Mouse (Mus musculus) cerebellum, adult 2 months (tissue): Measurements from ENCODE around the gene Lpar5. TPM values are rescaled to one million over a fixed set of nuclear protein-coding genes. Genes with fewer than 3 reads are reported as not detected.
"Not testable (repeated sequence)": the region's sequence is repeated elsewhere in the genome, so short reads cannot be mapped to it uniquely, and the experiment has no call there.

ENCODE experiments used
- DNase-seq, 2 experiments: peaks; one replicate each; pipeline ENCODE4 v3.0.0; 2021
- H3K27ac ChIP-seq: fragments of 200-500 bp; 2 replicates; pipeline ENCODE4 v1.5.1; 2012; ENCODE audit warnings: low read length, control low read depth, inconsistent platforms; ENCODE audit not compliant: insufficient read depth
- H3K27me3 ChIP-seq: fragments of 200-500 bp; 2 replicates; pipeline ENCODE4 v1.6.1; 2012; ENCODE audit warnings: inconsistent platforms, mild to moderate bottlenecking, low read length, moderate library complexity; ENCODE audit not compliant: control insufficient read depth, insufficient read depth
- H3K4me1 ChIP-seq: fragments of 200-500 bp; 2 replicates; pipeline ENCODE4 v1.6.1; 2011; ENCODE audit warnings: low read length; ENCODE audit not compliant: control insufficient read depth, insufficient read depth
- H3K4me3 ChIP-seq: fragments of 200-500 bp; replicated peaks from 2 replicates; pipeline ENCODE3; 2011; ENCODE audit warnings: mild to moderate bottlenecking, low read depth, low read length, control low read depth; ENCODE audit not compliant: insufficient read depth
- CTCF ChIP-seq: fragments of 200-500 bp; IDR thresholded peaks from 2 replicates; pipeline ENCODE4 v1.5.1; 2011; ENCODE audit warnings: low read depth, mild to moderate bottlenecking, control low read depth, low read length, moderate library complexity, borderline replicate concordance; ENCODE audit not compliant: insufficient read depth
- POLR2A ChIP-seq: fragments of 200-500 bp; IDR thresholded peaks from 2 replicates; pipeline ENCODE4 v1.6.1; 2011; ENCODE audit warnings: low read length, control low read depth, borderline replicate concordance; ENCODE audit not compliant: insufficient read depth
- WGBS: fragments of 180-500 bp; shearing (Covaris S2); methylation state at CpG from one replicate; pipeline ENCODE4 v1.1.7; 2018; 5-methylcytosine and 5-hydroxymethylcytosine counted together
- polyA plus RNA-seq: library from polyadenylated mRNA; depleted of rRNA; stranded (reverse); fragments of >200 nt; gene quantifications from 2 replicates; pipeline ENCODE4 v1.2.3, GENCODE M21; 2012; rRNA removed

The Lpar5 gene
- 0.57 and 0.84 TPM in 2 replicates for polyA plus RNA-seq

DNA sequence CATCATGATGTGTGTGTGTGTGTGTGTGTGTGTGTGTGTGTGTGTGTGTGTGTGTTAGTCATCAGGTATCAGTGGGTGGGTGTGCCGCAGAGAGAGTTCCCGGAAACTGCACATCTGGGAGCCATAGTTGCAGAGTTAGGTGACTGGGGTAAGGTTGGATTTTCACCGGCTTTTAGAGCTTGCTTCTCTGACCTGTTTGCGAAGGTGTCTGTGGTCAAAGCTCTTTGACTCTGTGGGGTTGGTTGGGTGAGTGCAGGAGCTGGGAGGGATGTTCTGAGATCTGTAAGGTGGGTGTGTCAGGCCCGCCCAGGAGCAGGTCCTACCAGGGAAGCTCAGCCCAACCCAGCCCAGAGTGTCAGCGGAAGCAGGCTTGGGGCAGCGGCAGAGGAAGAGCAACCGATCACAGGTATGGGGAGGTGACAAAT is at the start of gene Lpar5:
Lpar5 (plus strand) TSS at position 350 of the 425 bp plus-strand sequence.
- TF ChIP-seq POLR2A, result no peak
- TF ChIP-seq CTCF, result no peak
- WGBS, result 84% methylated on average over 8 of the region's 8 CpGs
- Histone ChIP-seq H3K27ac (no peak within 1 kb of the TSS), H3K4me1 (peaks cover 13% of the 10 kb centered on the region; the same call in 1 of the 2 replicates), H3K4me3 (no peak within 1 kb of the TSS), H3K27me3 (no peaks in the 10 kb centered on the region)
- no peak for DNase-seq

DNA sequence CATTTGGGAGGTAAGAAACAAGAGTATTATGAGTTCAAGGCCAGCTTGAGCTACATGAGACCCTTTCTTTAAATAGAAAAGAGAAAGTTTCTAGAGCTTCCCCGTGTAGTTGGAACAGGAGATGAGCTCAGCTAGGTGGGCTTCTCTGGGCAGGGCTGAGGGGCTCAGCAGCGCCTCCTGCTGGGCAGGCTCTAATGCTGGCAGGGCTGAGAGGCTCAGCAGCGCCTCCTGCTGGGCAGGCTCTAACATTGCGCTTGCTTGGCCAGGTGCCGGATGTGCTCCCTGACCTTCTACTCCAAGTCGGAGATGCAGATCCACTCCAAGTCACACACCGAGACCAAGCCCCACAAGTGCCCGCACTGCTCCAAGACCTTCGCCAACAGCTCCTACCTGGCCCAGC is 37.2 kb upstream of the Lpar5 start:
- TF ChIP-seq CTCF, result peak; percentile 78
- not testable (repeated sequence) for H3K4me1 ChIP-seq, H3K27ac ChIP-seq, H3K27me3 ChIP-seq, H3K4me3 ChIP-seq
- DNase-seq, result peak in 1 of 2 experiments; percentile 40
- 11% methylated on average over 6 of the region's 9 CpGs for WGBS

DNA sequence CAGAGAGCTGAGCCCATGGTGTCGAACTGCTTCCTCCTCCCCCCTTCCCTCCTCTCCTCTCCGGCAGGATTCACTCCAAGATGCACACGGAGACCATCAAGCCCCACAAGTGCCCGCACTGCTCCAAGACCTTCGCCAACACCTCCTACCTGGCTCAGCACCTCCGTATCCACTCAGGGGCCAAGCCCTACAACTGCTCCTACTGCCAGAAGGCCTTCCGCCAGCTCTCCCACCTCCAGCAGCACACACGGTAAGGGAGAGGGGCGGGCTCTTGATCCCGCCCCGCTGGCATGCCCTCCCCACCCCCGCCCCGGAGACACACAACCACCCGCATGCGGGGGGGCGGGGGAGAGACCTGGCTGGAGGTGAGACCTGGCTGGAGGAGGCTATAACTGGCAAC is 36.1 kb upstream of the Lpar5 start:
- 66% methylated on average over 16 of the region's 16 CpGs for WGBS
- DNase-seq, result no peak
- Histone ChIP-seq H3K4me3 (no peak overlapping the region), H3K27me3 (no peaks in the 10 kb centered on the region), H3K4me1 (no peaks in the 10 kb centered on the region), H3K27ac (no peak overlapping the region)
- TF ChIP-seq POLR2A, result no peak
- TF ChIP-seq CTCF, result no peak

DNA sequence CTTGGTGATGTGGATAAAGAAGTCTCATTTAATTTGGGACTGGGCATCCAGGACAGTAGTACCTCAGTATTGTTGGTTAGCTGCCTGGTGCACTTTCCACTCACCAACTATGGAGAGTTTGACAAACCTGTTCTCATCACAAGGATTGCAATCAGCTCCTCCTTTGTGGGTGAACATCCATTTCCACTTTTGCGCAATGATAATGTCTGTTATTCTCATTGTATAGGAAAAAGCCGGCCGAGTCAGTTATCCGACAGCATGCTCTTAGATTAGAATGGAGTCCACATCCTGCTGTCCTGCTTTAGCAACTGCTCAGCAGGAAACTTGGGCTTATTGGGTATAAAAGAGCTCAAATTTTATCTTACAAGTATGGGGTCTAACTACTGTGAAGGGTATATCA is 29.1 kb upstream of the Lpar5 start:
- no peak for TF ChIP-seq CTCF
- TF ChIP-seq POLR2A, result no peak
- Histone ChIP-seq H3K27me3 (no peaks in the 10 kb centered on the region), H3K4me3 (no peak overlapping the region), H3K4me1 (no peaks in the 10 kb centered on the region), H3K27ac (no peak overlapping the region)
- no peak for DNase-seq
- 88% methylated on average over 4 of the region's 4 CpGs for WGBS

DNA sequence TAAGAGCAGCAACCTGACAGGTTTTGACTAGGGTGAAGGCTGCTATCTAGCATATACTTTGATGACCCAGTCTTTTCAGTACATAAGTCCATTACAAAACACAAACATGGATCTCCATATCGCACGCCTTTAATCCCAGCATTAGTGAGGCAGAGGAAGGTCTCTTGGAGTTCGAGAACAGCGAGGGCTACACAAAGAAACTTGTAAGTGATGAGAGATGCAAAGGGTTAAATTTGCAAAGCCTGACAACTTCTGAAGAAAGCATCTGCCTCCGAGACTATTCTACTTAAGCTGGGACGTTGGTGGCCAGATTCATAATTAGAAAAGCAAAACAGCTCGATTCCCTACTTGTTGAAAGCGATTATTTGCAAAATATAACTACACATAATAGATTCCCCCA is 28.6 kb upstream of the Lpar5 start:
- Histone ChIP-seq H3K4me3 (peak overlapping the region; percentile 32), H3K27me3 (no peaks in the 10 kb centered on the region), H3K27ac (no peak overlapping the region), H3K4me1 (no peaks in the 10 kb centered on the region)
- no peak for DNase-seq
- TF ChIP-seq CTCF, result no peak
- TF ChIP-seq POLR2A, result no peak
- WGBS, result 9% methylated on average over 8 of the region's 8 CpGs

DNA sequence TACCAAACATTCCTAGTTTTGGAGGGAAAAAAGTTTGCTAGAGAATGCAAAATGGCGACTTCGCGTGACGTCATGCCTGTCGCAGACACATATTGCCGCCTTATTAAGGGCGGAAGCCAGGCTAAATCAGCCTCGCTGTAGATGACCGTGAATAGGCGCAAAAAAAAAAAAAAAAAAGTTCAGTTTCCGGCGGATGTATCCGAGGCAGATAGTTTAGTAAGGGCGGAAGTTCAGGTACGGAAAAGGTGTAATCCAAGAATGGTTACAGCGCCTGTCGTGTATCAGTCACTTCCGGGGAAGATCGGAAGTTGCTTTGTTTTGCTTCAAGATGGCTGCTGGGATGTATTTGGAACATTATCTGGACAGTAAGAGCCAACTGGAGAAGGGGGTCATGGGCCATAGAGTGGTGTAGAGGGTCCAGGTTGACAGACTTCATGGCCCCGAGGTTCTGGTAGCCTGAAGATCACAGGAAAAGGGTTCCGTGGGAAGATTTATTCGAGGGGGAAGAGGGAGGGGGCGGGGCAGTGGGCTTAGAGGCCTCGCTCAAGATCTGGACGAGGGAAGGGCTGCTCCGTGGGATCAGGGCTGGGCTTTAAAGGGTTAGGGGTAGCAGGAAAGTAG is 28.1 kb upstream of the Lpar5 start, which contains the start of gene Ing4:
Ing4 (plus strand) TSS at position 228 of the 621 bp plus-strand sequence.
- under 1% methylated on average over 26 of the region's 26 CpGs for WGBS
- no peak within 1 kb of the TSS for H3K27ac ChIP-seq
- no peak for TF ChIP-seq CTCF
- TF ChIP-seq POLR2A, result peak; percentile 50; the same call in 1 of the 2 replicates

DNA sequence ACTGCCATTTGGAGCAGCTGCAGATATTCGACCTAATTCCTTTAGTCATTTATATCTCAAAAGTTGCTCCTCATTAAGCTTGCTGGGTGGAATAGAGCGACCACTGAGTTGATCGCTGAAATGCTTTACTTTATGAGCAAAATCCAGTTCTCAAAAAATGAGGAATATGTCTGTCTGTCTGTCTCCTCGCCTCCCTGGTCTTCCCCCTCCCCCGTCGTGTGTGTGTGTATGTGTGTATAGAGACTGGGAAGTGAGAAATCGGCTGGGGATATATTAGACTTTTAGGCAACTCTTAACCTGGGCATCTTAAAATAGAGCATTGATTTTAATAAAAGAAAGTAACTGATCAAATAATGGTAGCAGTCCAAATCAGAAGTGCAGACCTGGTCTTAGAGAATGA is 27.5 kb upstream of the Lpar5 start:
- Histone ChIP-seq H3K27me3 (no peaks in the 10 kb centered on the region), H3K4me3 (peak overlapping the region; percentile 96), H3K4me1 (no peaks in the 10 kb centered on the region), H3K27ac (no peak overlapping the region)
- no peak for TF ChIP-seq POLR2A
- no peak for TF ChIP-seq CTCF
- DNase-seq, result no peak
- WGBS, result 22% methylated on average over 7 of the region's 7 CpGs

More for the DNA sequence above, 28.1 kb upstream of the Lpar5 start, which contains the start of gene Ing4:
- Histone ChIP-seq H3K27me3 (no peaks in the 10 kb centered on the region), H3K4me3 (peak within 1 kb of the TSS; percentile 96), H3K4me1 (no peaks in the 10 kb centered on the region)
- DNase-seq, result peak; percentile 89 to 95

DNA sequence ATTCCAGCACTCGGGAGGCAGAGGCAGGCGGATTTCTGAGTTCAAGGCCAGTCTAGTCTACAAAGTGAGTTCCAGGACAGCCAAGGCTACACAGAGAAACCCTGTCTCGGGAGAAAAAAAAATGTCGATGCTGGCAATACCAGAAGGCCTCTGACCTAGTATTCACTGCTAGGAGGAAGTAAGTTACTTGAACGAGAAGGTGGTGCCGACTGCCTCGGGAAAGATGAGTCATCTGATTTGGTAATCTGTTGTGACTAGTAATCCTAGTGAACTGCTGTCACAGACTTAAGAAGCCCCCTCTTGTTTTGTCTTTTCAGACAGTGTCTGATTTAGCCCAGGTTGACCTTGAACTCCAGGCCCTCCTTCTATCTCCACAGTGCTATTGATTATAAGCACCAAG is 26.7 kb upstream of the Lpar5 start:
- no peak overlapping the region for H3K4me3 ChIP-seq
- no peaks in the 10 kb centered on the region for H3K4me1 ChIP-seq
- H3K27ac ChIP-seq, result no peak overlapping the region
- DNase-seq, result no peak
- 84% methylated on average over 7 of the region's 7 CpGs for WGBS
- H3K27me3 ChIP-seq, result no peaks in the 10 kb centered on the region
- TF ChIP-seq POLR2A, result no peak
- TF ChIP-seq CTCF, result no peak
